Mouse (Mus musculus) spleen, adult 2 months (tissue): ENCODE measurements around the gene Utp11.

Experiments used
- CTCF ChIP-seq: fragments of 200-500 bp; IDR thresholded peaks from 2 replicates; pipeline ENCODE4 v1.5.1; 2011; ENCODE audit warnings: mild to moderate bottlenecking, inconsistent platforms; ENCODE audit not compliant: insufficient read depth, insufficient read length, insufficient replicate concordance; ENCODE audit errors: extremely low read depth
- POLR2A ChIP-seq: fragments of 200-500 bp; IDR thresholded peaks from 2 replicates; pipeline ENCODE4 v1.6.1; 2011; ENCODE audit warnings: low read depth, low read length, inconsistent platforms

GRCm38 (mm10) chr4:124701916-124702315 lies 8.5 kb upstream of the Utp11 start:
- TF ChIP-seq POLR2A: no peak
- no peak for TF ChIP-seq CTCF
